Mouse (Mus musculus): Measurements from ENCODE around the gene Lmo4. TPM values are rescaled to one million over a fixed set of nuclear protein-coding genes. Genes with fewer than 3 reads are reported as not detected.

Lmo4 gene
- polyA plus RNA-seq, 1 experiment from 2014 or later: 44.0 TPM

DNA sequence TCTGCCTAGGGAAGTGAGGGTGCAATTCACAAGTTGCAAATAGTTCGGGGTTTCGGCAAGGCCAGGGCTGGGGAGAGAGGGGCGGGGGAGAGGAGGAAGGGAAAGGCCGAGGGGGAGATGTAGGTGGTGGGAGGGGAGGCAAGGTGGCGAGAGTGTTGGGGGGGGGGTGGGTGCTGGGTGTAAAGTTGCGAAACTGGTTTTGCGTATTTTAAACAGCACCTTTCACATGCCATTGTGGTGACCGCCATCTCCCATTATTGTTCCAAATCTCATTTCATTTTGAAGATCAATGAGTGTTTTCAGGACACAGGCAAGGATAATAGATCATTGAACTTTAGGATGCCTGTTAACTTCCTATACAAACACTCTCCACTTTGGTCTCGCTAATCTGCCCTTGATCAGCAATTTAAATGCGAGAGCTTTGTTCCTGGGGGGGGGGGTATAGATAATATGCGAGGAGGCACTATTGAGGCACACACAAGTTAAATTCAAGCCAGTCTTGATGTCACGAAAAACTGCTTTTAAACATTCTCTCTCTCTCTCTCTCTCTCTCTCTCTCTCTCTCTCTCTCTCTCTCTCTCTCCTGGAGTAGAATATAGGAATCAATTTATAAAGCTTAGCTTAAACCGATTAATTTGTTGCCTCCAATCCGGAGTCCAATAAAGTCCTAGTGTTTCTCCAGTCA, 2.3 kb downstream of the Lmo4 start:
- peak overlapping the region; percentile 82 for H3K4me3 ChIP-seq
- peak overlapping the region; percentile 81 for H3K4me2 ChIP-seq (replicated peaks)
- no peaks in the 10 kb centered on the region for H3K9me3 ChIP-seq
- ATAC-seq (ENCODE audit: low FRiP score, low read depth): no peak
- peaks cover 10% of the 10 kb centered on the region for H3K27me3 ChIP-seq
- peaks cover 46% of the 10 kb centered on the region for H3K4me1 ChIP-seq
- no peaks in the 10 kb centered on the region for H3K36me3 ChIP-seq
- 0% methylated on average over 13 of the region's 14 CpGs for WGBS
- peak overlapping the region; percentile 76 for H3K27ac ChIP-seq (replicated peaks)
- H3K9ac ChIP-seq (replicated peaks): peak overlapping the region; percentile 89

- Histone ChIP-seq H3K4me3 (peak overlapping the region; percentile 82), H3K9ac (replicated peaks) (peak overlapping the region; percentile 89), H3K4me2 (replicated peaks) (peak overlapping the region; percentile 81), H3K27me3 (peaks cover 10% of the 10 kb centered on the region), H3K4me1 (peaks cover 53% of the 10 kb centered on the region), H3K27ac (replicated peaks) (peak overlapping the region; percentile 76), H3K36me3 (no peaks in the 10 kb centered on the region), H3K9me3 (no peaks in the 10 kb centered on the region)
- WGBS: under 1% methylated on average over 53 of the region's 64 CpGs
- ATAC-seq (ENCODE audit: low FRiP score, low read depth): peak; percentile 28
These were observed 3.0 kb downstream of the Lmo4 start for GRCm38 (mm10) chr3:144201794-144202573.

DNA sequence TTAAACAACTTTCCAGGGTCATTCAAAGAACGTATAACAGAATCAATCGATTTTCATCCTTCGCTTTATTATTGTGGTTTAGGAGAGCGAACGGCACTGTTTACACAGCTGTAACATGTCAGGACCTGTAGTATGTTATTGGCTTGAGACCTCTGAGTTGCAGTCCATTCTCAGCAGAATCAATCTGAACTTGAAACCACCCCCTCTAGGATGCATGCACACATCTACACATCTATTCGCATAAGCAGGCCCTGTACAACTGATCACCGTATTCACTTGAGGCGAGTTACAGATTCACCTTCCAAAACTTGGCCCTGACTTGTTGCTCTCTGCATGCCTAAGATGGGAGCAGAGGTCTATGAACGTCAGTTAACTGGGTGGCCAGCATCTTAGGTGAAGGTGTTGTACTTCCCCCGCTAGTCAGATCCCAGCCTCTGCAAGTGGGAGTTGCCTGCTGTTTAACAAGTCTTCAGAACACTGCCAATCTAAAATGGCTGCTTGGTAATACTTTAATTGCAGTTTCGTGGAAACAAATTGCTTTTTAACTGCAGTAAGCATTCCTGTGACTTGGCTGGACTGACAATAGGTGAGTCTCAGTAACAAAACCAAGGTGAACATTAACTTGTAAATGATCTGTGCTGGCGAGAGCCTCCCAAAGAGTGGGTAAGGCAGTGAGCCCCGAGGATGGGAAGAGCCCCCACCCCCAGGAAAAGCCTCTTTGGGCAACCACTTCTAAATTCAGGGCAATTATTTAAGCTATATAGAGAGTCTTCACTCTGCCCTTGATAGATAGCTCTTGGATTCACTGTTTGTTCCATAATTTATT, 19.5 kb downstream of the Lmo4 start:
- 74% methylated on average over 13 of the region's 13 CpGs for WGBS

DNA sequence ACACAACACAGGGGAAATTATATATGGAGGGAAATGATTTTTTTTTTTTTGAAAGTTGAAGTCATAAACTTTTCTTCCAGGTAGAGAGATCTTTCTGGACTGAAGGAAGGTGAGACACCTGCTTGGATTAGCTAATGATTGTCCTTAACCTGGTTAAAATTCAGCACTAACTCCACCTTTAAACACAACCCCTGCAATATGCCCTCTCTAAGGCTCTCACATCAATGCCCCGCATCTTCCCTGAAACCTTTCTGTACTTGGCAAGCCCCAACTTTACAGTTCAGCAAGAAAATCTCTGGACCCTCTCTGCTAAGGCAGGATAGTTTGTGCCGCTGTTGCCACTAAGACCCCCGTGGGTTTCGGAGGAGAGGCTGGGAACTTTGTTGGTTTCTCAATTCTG, 20.1 kb downstream of the Lmo4 start:
- Histone ChIP-seq H3K9me3 (no peaks in the 10 kb centered on the region), H3K4me2 (replicated peaks) (no peak overlapping the region), H3K9ac (replicated peaks) (no peak overlapping the region), H3K27ac (replicated peaks) (no peak overlapping the region), H3K36me3 (peaks cover 26% of the 10 kb centered on the region), H3K4me3 (no peak overlapping the region), H3K27me3 (no peaks in the 10 kb centered on the region), H3K4me1 (0 out of 2 replicates have a peak, but pooled peaks cover 4% of the 10 kb centered on the region)
- no peak for ATAC-seq (ENCODE audit: low FRiP score, low read depth)
- WGBS: 85% methylated on average over 4 of the region's 4 CpGs

More for the DNA sequence above, 19.5 kb downstream of the Lmo4 start:
- Histone ChIP-seq H3K9me3 (no peaks in the 10 kb centered on the region), H3K9ac (replicated peaks) (no peak overlapping the region), H3K27ac (replicated peaks) (no peak overlapping the region), H3K4me2 (replicated peaks) (no peak overlapping the region), H3K27me3 (no peaks in the 10 kb centered on the region), H3K4me3 (no peak overlapping the region), H3K36me3 (peaks cover 32% of the 10 kb centered on the region), H3K4me1 (0 out of 2 replicates have a peak, but pooled peaks cover 4% of the 10 kb centered on the region)
- ATAC-seq (ENCODE audit: low FRiP score, low read depth): no peak

- no peak overlapping the region for H3K4me3 ChIP-seq
- no peak overlapping the region for H3K27ac ChIP-seq (replicated peaks)
- H3K9ac ChIP-seq (replicated peaks): no peak overlapping the region
- H3K4me2 ChIP-seq (replicated peaks): no peak overlapping the region
- 77% methylated on average over 6 of the region's 6 CpGs for WGBS
- no peaks in the 10 kb centered on the region for H3K9me3 ChIP-seq
- no peak for ATAC-seq (ENCODE audit: low FRiP score, low read depth)
- H3K27me3 ChIP-seq: no peaks in the 10 kb centered on the region
- H3K4me1 ChIP-seq: no peaks in the 10 kb centered on the region
- 0 out of 2 replicates have a peak, but pooled peaks cover 3% of the 10 kb centered on the region for H3K36me3 ChIP-seq
These were observed 22.8 kb downstream of the Lmo4 start for GRCm38 (mm10) chr3:144182229-144182628.

- Histone ChIP-seq H3K4me1 (no peaks in the 10 kb centered on the region), H3K27me3 (no peaks in the 10 kb centered on the region)
These were observed 26.1 kb downstream of the Lmo4 start for GRCm38 (mm10) chr3:144178937-144179336.

GRCm38 (mm10) chr3:144173866-144174588, 31.0 kb downstream of the Lmo4 start:
- no peaks in the 10 kb centered on the region for H3K4me1 ChIP-seq
- no peak overlapping the region for H3K27ac ChIP-seq (replicated peaks)
- no peak overlapping the region for H3K4me2 ChIP-seq (replicated peaks)
- no peaks in the 10 kb centered on the region for H3K9me3 ChIP-seq
- 78% methylated on average over 7 of the region's 7 CpGs for WGBS
- H3K4me3 ChIP-seq: no peak overlapping the region
- no peaks in the 10 kb centered on the region for H3K36me3 ChIP-seq
- H3K9ac ChIP-seq (replicated peaks): no peak overlapping the region
- ATAC-seq (ENCODE audit: low FRiP score, low read depth): no peak
- H3K27me3 ChIP-seq: no peaks in the 10 kb centered on the region

More at GRCm38 (mm10) chr3:144178937-144179336, 26.1 kb downstream of the Lmo4 start:
- Histone ChIP-seq H3K4me2 (replicated peaks) (no peak overlapping the region), H3K4me3 (no peak overlapping the region), H3K27ac (replicated peaks) (no peak overlapping the region), H3K9ac (replicated peaks) (no peak overlapping the region), H3K36me3 (no peaks in the 10 kb centered on the region), H3K9me3 (no peaks in the 10 kb centered on the region)
- ATAC-seq (ENCODE audit: low FRiP score, low read depth): no peak
- 58% methylated on average over 3 of the region's 3 CpGs for WGBS

GRCm38 (mm10) chr3:144173138-144173537, 31.9 kb downstream of the Lmo4 start:
- H3K9me3 ChIP-seq: no peaks in the 10 kb centered on the region
- H3K4me1 ChIP-seq: no peaks in the 10 kb centered on the region
- H3K27me3 ChIP-seq: no peaks in the 10 kb centered on the region
- no peak overlapping the region for H3K4me3 ChIP-seq
- no peak overlapping the region for H3K27ac ChIP-seq (replicated peaks)
- WGBS: 86% methylated on average over 11 of the region's 11 CpGs
- H3K9ac ChIP-seq (replicated peaks): no peak overlapping the region
- no peaks in the 10 kb centered on the region for H3K36me3 ChIP-seq
- ATAC-seq (ENCODE audit: low FRiP score, low read depth): no peak
- H3K4me2 ChIP-seq (replicated peaks): no peak overlapping the region

DNA sequence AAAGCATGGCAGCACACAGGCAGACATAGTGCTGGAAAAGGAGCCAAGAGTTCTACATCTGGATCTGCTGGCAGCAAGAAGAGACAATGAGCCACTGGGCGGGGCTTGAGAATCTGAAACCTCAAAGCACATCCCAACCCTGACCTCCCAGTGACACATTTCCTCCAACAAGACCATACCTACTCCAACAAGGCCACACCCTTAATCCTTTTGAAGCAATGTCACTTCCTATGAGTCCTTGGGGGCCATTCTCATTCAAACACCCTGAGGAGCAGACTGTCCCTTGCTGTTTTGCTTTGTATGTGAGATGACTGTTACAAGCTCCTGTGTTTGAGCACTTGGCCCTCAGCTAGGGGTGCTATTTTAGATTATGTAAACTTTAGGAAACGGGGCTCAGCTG, 33.3 kb downstream of the Lmo4 start:
- no peak overlapping the region for H3K4me2 ChIP-seq (replicated peaks)
- H3K9me3 ChIP-seq: no peaks in the 10 kb centered on the region
- H3K4me3 ChIP-seq: no peak overlapping the region
- ATAC-seq (ENCODE audit: low FRiP score, low read depth): no peak
- no peaks in the 10 kb centered on the region for H3K4me1 ChIP-seq
- no peaks in the 10 kb centered on the region for H3K36me3 ChIP-seq
- H3K9ac ChIP-seq (replicated peaks): no peak overlapping the region
- 87% methylated on average over 2 of the region's 2 CpGs for WGBS
- no peaks in the 10 kb centered on the region for H3K27me3 ChIP-seq
- H3K27ac ChIP-seq (replicated peaks): no peak overlapping the region

DNA sequence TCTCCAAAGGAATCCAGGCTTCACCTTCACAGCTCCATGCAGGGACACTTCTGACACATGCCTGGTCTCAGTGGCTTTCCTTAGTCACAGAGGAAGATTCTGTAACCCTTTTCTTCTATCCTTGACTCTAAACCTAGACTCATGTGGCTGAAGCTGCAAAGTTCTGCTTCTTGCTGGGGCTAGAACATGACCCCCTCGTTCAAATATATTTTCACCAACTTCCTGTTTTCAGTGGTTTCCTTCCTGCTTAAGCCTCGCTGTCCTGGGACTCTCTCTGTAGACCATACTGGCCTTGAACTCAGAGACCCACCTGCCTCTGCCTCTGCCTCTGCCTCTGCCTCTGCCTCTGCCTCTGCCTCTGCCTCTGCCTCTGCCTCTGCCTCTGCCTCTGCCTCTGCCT, 34.5 kb downstream of the Lmo4 start:
- Histone ChIP-seq H3K27me3 (no peaks in the 10 kb centered on the region), H3K4me2 (replicated peaks) (no peak overlapping the region)

DNA sequence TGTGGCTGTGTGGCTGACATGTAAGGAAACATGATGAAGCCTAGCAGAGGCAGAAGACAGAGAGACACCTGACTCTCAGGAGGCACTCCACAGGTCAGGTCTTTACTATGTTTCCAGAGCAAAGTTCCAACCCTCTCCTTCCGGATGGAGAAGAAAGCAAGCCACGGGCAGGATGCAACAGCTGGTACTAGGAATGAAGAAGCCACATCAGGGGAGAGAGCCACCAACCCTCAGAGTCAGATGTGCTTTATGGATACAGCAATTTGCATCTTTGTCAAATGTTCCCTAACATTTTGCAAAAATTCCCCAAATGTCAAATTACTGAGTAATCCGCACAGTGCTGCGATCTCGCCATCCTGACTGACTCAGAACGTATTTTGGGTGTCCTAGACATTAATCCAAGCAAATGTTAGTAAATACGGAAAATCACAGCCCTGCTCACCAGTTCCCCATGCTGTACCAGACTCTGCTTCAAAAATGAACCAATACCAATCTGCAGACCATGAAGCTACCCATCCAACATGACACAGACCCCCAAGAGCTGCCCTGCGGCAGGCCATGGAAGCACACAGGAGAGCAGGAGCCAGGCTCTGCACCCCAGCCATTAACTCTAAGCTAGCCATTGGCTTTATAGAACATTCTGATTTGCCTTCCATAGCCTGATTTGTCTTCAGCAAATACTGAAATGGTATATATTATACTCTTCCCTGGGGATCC, 38.4 kb downstream of the Lmo4 start:
- Histone ChIP-seq H3K4me1 (peaks cover 4% of the 10 kb centered on the region; the same call in 1 of the 2 replicates), H3K9me3 (no peaks in the 10 kb centered on the region), H3K27ac (replicated peaks) (no peak overlapping the region), H3K36me3 (no peaks in the 10 kb centered on the region), H3K4me2 (replicated peaks) (no peak overlapping the region), H3K27me3 (no peaks in the 10 kb centered on the region), H3K9ac (replicated peaks) (no peak overlapping the region), H3K4me3 (no peak overlapping the region)
- 88% methylated on average over 8 of the region's 8 CpGs for WGBS
- ATAC-seq (ENCODE audit: low FRiP score, low read depth): no peak

More for the DNA sequence above, 34.5 kb downstream of the Lmo4 start:
- WGBS: 81% methylated on average over 2 of the region's 2 CpGs
- no peak for ATAC-seq (ENCODE audit: low FRiP score, low read depth)
- no peak overlapping the region for H3K4me3 ChIP-seq
- H3K27ac ChIP-seq (replicated peaks): no peak overlapping the region
- H3K4me1 ChIP-seq: no peaks in the 10 kb centered on the region
- no peaks in the 10 kb centered on the region for H3K9me3 ChIP-seq
- H3K9ac ChIP-seq (replicated peaks): no peak overlapping the region
- no peaks in the 10 kb centered on the region for H3K36me3 ChIP-seq

All from midbrain, embryonic 12.5 days (tissue).